Mouse (Mus musculus) G1E (cell line): ENCODE results near the gene Nup98.

Source experiments
- CTCF ChIP-seq: IDR thresholded peaks from 2 replicates; pipeline ENCODE4 v1.5.1; 2012; ENCODE audit warnings: low read depth, low read length, inconsistent platforms, mixed read lengths
- GATA1 ChIP-seq: IDR thresholded peaks from 2 replicates; pipeline ENCODE4 v1.6.1; 2012; ENCODE audit warnings: borderline replicate concordance, low read length, inconsistent platforms, mixed read lengths
- GATA2 ChIP-seq: IDR thresholded peaks from 2 replicates; pipeline ENCODE4 v1.6.1; 2012; ENCODE audit warnings: low read depth, low read length, inconsistent platforms, borderline replicate concordance
- POLR2AphosphoS5 ChIP-seq: IDR thresholded peaks from 2 replicates; pipeline ENCODE4 v1.6.1; 2012; ENCODE audit warnings: low read depth, low read length, inconsistent platforms; ENCODE audit not compliant: insufficient replicate concordance
- TAL1 ChIP-seq: conservative IDR thresholded peaks from 2 replicates; pipeline ENCODE4 v1.6.1; 2012; ENCODE audit warnings: low read depth, low read length, inconsistent platforms, mixed read lengths

DNA sequence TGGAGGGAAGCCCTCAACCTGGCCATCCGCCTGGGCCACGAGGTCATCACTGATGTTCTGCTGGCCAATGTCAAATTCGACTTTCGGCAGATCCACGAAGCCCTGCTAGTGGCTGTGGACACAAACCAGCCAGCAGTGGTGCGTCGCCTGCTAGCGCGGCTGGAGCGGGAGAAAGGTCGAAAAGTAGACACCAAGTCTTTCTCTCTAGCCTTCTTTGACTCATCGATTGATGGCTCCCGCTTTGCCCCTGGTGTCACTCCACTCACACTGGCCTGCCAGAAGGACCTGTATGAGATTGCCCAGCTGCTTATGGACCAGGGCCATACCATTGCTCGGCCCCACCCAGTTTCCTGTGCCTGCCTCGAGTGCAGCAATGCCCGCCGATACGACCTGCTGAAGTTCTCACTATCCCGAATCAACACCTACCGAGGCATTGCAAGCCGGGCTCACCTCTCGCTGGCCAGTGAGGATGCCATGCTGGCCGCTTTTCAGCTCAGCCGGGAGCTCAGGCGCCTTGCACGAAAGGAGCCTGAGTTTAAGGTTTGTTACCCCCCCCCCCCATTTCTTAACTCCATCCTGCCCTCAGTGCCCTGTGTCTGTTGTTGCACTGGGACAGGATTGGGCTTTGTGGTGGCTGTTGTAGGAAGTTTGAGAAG lies 125.8 kb downstream of the Nup98 start:
- TF ChIP-seq CTCF (no peak), GATA1 (no peak), TAL1 (no peak), GATA2 (no peak), POLR2AphosphoS5 (no peak)
